Mouse (Mus musculus): Measurements from ENCODE around the gene Ddit4.
A peak's percentile ranks its signal among the peaks of the same experiment; 100 is the strongest.

Gene Ddit4

GRCm38 (mm10) chr10:59949255-59949648 lies 2.4 kb downstream of the Ddit4 start:
- DNase-seq (ENCODE audit: low spot score in 2 of 2), result no peak

- DNase-seq (ENCODE audit: low spot score in 2 of 2), result no peak
Observed at GRCm38 (mm10) chr10:59948363-59949254, 3.0 kb downstream of the Ddit4 start.

- no peak for DNase-seq (ENCODE audit: low spot score in 2 of 2)
Observed at GRCm38 (mm10) chr10:59947296-59948073, 4.1 kb downstream of the Ddit4 start.

- no peak for DNase-seq (ENCODE audit: low spot score in 2 of 2)
Observed at GRCm38 (mm10) chr10:59946362-59946761, 5.3 kb downstream of the Ddit4 start.

GRCm38 (mm10) chr10:59945416-59945815 lies 6.2 kb downstream of the Ddit4 start:
- DNase-seq (ENCODE audit: low spot score in 2 of 2), result no peak

- DNase-seq (ENCODE audit: low spot score in 2 of 2), result peak; percentile 72 to 81
Observed at GRCm38 (mm10) chr10:59943421-59943989, 8.1 kb downstream of the Ddit4 start.

GRCm38 (mm10) chr10:59942847-59943420 lies 8.7 kb downstream of the Ddit4 start:
- no peak for DNase-seq (ENCODE audit: low spot score in 2 of 2)

GRCm38 (mm10) chr10:59942281-59942846 lies 9.3 kb downstream of the Ddit4 start:
- DNase-seq (ENCODE audit: low spot score in 2 of 2), result no peak

- no peak for DNase-seq (ENCODE audit: low spot score in 2 of 2)
Observed at GRCm38 (mm10) chr10:59939081-59939480, 12.6 kb downstream of the Ddit4 start.

GRCm38 (mm10) chr10:59938662-59939061 lies 13.0 kb downstream of the Ddit4 start:
- no peak for DNase-seq (ENCODE audit: low spot score in 2 of 2)

GRCm38 (mm10) chr10:59936058-59936856 lies 15.4 kb downstream of the Ddit4 start:
- DNase-seq (ENCODE audit: low spot score in 2 of 2), result no peak

GRCm38 (mm10) chr10:59934039-59934438 lies 17.6 kb downstream of the Ddit4 start:
- no peak for DNase-seq (ENCODE audit: low spot score in 2 of 2)

- no peak for DNase-seq (ENCODE audit: low spot score in 2 of 2)
Observed at GRCm38 (mm10) chr10:59932521-59932920, 19.1 kb downstream of the Ddit4 start.

- DNase-seq (ENCODE audit: low spot score in 2 of 2), result no peak
Observed at GRCm38 (mm10) chr10:59930996-59931395, 20.6 kb downstream of the Ddit4 start.

- no peak for DNase-seq (ENCODE audit: low spot score in 2 of 2)
Observed at GRCm38 (mm10) chr10:59929205-59929604, 22.4 kb downstream of the Ddit4 start.

GRCm38 (mm10) chr10:59924305-59924704 lies 27.3 kb downstream of the Ddit4 start:
- no peak for DNase-seq (ENCODE audit: low spot score in 2 of 2)

- DNase-seq (ENCODE audit: low spot score in 2 of 2), result no peak
Observed at GRCm38 (mm10) chr10:59923493-59923892, 28.1 kb downstream of the Ddit4 start.

GRCm38 (mm10) chr10:59920810-59921681 lies 30.6 kb downstream of the Ddit4 start:
- peak; percentile 53 to 57 for DNase-seq (ENCODE audit: low spot score in 2 of 2)

GRCm38 (mm10) chr10:59920485-59920809 lies 31.2 kb downstream of the Ddit4 start:
- DNase-seq (ENCODE audit: low spot score in 2 of 2), result no peak

Measured in spleen, postnatal 14 days (tissue).